Mouse (Mus musculus): ENCODE data around the gene Chchd4. TPM values are rescaled to one million over a fixed set of nuclear protein-coding genes. Genes with fewer than 3 reads are reported as not detected.
A peak's percentile ranks its signal among the peaks of the same experiment; 100 is the strongest.

Chchd4 gene
- polyA plus RNA-seq, 1 experiment, result 6.6 TPM

DNA sequence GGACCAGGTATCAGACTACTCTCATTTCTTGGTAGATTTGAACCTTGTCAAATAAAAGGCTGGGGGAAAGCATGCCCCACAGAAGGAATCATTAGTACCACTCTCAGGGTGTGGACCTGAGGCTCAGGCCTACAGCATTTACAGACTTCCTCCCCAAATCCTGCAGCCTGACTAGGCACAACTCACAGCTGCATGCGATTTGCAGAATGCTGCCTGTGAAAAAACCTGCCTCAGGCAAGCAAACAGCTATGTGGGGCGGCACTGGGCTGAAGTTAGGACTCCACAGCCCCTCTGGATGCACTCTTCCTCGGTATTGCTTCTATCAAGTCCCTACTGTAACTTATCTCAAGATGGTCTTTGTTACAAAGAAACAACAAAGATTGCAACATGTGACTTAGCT is 34.7 kb upstream of the Chchd4 start:
- TF ChIP-seq GATA1 (IDR thresholded peaks at IDR 0.05; ENCODE audit: borderline replicate concordance, low read length), result no peak
- no peak for TF ChIP-seq FLI1 (IDR thresholded peaks at IDR 0.05; ENCODE audit: low read length)
- H3K4me3 ChIP-seq (replicated peaks), result no peak overlapping the region
- H3K36me3 ChIP-seq (replicated peaks; ENCODE audit: low read length), result peaks cover 66% of the 10 kb centered on the region
- peaks cover 4% of the 10 kb centered on the region for H3K9me3 ChIP-seq
- peaks cover 60% of the 10 kb centered on the region for H3K4me1 ChIP-seq
- H3K27me3 ChIP-seq (replicated peaks), result no peaks in the 10 kb centered on the region

DNA sequence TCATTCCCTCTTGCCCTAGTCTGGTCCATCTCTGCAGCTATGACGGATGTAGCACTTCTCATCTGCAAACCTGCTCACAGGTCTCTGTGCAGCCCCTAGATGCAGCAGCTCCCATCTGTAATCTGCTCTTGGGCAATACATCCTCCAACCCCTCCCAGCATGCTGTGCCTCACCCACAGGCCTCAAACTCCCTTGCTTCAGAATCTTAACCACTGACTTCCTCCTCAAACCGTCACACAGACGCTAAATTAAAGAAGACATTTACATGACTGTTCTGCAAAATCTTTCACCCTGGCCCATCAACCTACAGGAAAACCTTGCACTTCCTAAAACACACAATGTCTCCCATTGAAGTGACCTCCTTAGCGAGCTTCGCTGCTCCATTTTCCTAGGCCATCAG is 32.7 kb upstream of the Chchd4 start:
- Histone ChIP-seq H3K27me3 (replicated peaks) (no peaks in the 10 kb centered on the region), H3K4me1 (peaks cover 60% of the 10 kb centered on the region), H3K4me3 (replicated peaks) (peak overlapping the region; percentile 50), H3K9me3 (peaks cover 4% of the 10 kb centered on the region), H3K36me3 (replicated peaks; ENCODE audit: low read length) (peaks cover 81% of the 10 kb centered on the region)
- no peak for TF ChIP-seq GATA1 (IDR thresholded peaks at IDR 0.05; ENCODE audit: borderline replicate concordance, low read length)
- no peak for TF ChIP-seq FLI1 (IDR thresholded peaks at IDR 0.05; ENCODE audit: low read length)

DNA sequence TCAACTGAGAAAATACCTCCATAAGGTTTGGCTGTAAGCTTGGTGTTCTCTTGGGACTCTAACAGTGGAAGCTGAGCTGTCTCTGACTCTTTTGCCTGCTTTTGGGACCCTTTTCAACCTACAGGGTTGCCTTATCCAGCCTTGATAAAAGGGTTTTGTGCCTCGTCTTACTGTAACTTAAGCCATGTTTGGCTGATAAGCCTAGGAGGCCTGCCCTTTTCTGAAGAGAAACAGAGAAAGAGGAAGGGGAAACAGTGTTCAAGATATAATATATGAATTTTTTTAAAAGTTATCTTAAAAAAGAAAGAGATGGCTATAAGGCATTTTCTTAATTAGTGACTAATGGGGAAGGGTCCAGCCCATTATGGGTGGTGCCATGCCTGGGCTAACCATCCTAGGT is 30.0 kb upstream of the Chchd4 start:
- TF ChIP-seq GATA1 (IDR thresholded peaks at IDR 0.05; ENCODE audit: borderline replicate concordance, low read length), result no peak
- no peak for TF ChIP-seq FLI1 (IDR thresholded peaks at IDR 0.05; ENCODE audit: low read length)
- Histone ChIP-seq H3K4me3 (replicated peaks) (no peak overlapping the region), H3K27me3 (replicated peaks) (no peaks in the 10 kb centered on the region), H3K9me3 (peaks cover 4% of the 10 kb centered on the region), H3K36me3 (replicated peaks; ENCODE audit: low read length) (peaks cover 95% of the 10 kb centered on the region), H3K4me1 (peaks cover 46% of the 10 kb centered on the region)

DNA sequence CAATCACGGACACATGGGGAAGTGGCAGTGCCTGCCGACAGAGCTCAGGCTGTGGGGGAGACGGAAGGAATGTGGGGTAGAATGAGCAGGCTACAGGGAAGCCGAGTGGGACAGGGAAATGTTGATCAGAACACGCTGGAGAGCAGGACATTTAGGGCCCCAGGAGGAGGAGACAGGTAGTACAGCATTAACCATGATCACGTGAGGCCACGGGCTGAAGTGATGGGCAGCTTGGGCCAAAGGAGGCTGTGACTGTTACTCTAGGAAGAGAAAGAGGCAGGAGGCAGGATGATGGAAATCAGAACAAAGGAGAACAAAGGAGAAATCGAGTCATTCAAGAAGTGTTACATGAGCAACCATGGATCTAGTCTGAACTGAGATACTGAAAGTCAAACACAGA is 21.2 kb upstream of the Chchd4 start:
- Histone ChIP-seq H3K27me3 (replicated peaks) (no peaks in the 10 kb centered on the region), H3K9me3 (no peaks in the 10 kb centered on the region), H3K4me3 (replicated peaks) (peak overlapping the region; percentile 3), H3K4me1 (peaks cover 38% of the 10 kb centered on the region), H3K36me3 (replicated peaks; ENCODE audit: low read length) (peaks cover 92% of the 10 kb centered on the region)
- no peak for TF ChIP-seq FLI1 (IDR thresholded peaks at IDR 0.05; ENCODE audit: low read length)
- TF ChIP-seq GATA1 (IDR thresholded peaks at IDR 0.05; ENCODE audit: borderline replicate concordance, low read length), result no peak

DNA sequence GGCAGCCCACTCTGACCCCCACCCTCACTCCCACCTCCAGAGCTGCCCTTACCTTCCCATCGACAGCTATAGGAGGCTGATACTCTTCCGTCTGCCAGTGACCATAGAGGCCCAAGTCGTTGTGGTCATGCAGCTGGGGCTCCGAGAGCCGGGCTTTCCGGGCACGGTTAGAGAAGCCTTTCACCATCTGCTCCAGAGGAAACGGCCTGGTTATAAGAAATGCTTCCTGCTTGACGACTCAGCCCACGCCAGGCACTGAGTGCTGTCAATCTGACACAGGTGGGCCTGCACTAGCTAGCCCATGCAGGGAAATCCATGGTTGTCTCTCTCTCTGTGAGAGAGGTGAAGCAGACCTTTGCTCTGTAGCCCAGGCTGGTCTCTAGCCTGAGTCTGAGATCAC is 19.7 kb upstream of the Chchd4 start:
- no peaks in the 10 kb centered on the region for H3K9me3 ChIP-seq
- peaks cover 84% of the 10 kb centered on the region for H3K36me3 ChIP-seq (replicated peaks; ENCODE audit: low read length)
- H3K27me3 ChIP-seq (replicated peaks), result no peaks in the 10 kb centered on the region
- H3K4me3 ChIP-seq (replicated peaks), result peak overlapping the region; percentile 67
- TF ChIP-seq GATA1 (IDR thresholded peaks at IDR 0.05; ENCODE audit: borderline replicate concordance, low read length) (no peak), FLI1 (IDR thresholded peaks at IDR 0.05; ENCODE audit: low read length) (no peak)
- peaks cover 53% of the 10 kb centered on the region for H3K4me1 ChIP-seq

DNA sequence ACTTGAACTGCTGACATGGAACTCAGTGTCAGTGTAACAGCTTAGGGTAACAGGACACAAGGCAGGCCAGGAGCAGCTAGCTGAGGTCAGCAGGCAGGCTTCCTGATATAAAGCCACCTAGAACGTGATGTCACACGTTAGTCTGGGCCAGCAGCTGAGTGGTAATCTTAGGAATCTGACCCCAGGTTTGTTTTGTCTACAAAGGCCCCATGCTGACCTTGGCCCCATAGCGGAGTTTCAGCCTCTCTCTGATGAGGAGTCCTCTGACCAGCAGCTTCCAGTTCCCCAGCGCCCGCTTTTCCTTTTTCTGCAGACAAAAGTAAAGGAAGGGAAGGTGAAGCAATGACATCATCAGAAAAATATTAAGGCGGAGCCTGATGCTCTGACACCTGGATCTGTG is 17.7 kb upstream of the Chchd4 start:
- no peaks in the 10 kb centered on the region for H3K27me3 ChIP-seq (replicated peaks)
- H3K36me3 ChIP-seq (replicated peaks; ENCODE audit: low read length), result peaks cover 84% of the 10 kb centered on the region
- TF ChIP-seq GATA1 (IDR thresholded peaks at IDR 0.05; ENCODE audit: borderline replicate concordance, low read length) (no peak), FLI1 (IDR thresholded peaks at IDR 0.05; ENCODE audit: low read length) (no peak)
- no peak overlapping the region for H3K4me3 ChIP-seq (replicated peaks)
- H3K4me1 ChIP-seq, result peaks cover 67% of the 10 kb centered on the region
- H3K9me3 ChIP-seq, result no peaks in the 10 kb centered on the region

DNA sequence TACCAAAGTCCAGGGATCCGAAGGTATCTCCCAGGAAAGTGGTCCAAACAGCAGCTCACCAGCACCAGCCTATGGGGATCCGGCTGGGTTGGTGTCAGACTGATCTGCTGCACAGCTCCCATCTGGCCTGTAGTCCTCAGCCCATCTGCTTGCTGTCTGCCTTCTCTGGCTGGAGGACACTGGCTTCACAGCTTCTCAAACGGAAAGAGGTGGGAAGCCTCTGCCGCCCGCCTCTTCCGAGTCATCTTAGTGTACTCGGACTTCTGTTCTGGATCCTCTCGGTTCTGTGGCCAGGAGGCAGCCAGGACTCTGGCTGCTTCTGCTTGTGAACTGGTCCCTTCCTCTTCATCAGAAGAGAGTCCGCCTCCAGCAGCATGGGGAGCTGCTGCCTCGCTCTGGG is 16.5 kb upstream of the Chchd4 start:
- TF ChIP-seq GATA1 (IDR thresholded peaks at IDR 0.05; ENCODE audit: borderline replicate concordance, low read length), result no peak
- TF ChIP-seq FLI1 (IDR thresholded peaks at IDR 0.05; ENCODE audit: low read length), result no peak
- Histone ChIP-seq H3K4me1 (peaks cover 73% of the 10 kb centered on the region), H3K36me3 (replicated peaks; ENCODE audit: low read length) (peaks cover 87% of the 10 kb centered on the region), H3K9me3 (no peaks in the 10 kb centered on the region), H3K27me3 (replicated peaks) (no peaks in the 10 kb centered on the region), H3K4me3 (replicated peaks) (peak overlapping the region; percentile 64)

DNA sequence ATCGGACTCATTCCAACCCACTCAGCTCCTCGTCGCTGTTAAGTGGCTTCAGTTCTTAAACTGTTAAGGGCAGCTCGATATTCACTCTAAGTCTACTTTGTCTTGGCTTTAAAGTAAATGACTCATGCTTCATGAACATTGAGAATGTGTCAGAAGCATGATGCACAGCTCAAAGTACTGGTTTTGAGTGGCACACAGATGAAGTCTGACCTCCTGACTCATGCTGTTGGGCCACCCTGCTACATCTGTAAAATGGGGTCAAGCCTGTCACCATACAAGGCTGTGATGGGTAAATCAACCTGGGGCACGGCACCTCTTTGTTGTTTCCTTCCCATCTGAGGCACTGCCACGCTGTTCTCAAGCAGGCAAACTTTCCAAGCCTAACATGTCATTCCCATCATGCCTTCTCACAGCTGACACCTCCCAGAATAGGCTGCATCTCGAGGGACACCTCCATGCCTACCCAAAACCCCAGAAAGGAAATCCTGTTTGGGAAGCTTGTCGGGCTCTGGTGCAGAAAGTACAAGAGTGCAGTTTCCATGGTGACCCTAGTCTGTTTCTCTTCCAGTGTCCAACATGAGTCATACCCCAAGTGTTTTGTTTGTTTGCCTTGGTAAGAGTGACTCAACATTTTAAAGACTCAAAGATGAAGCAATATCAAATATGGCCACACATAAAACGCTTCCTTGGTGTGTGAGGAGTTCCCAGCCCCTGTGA is 15.3 kb upstream of the Chchd4 start:
- Histone ChIP-seq H3K27me3 (replicated peaks) (no peaks in the 10 kb centered on the region), H3K36me3 (replicated peaks; ENCODE audit: low read length) (peaks cover 89% of the 10 kb centered on the region), H3K4me1 (peaks cover 80% of the 10 kb centered on the region), H3K9me3 (no peaks in the 10 kb centered on the region), H3K4me3 (replicated peaks) (peak overlapping the region; percentile 80)
- peak; percentile 37; the same call in 1 of the 2 replicates for TF ChIP-seq FLI1 (IDR thresholded peaks at IDR 0.05; ENCODE audit: low read length)
- TF ChIP-seq GATA1 (IDR thresholded peaks at IDR 0.05; ENCODE audit: borderline replicate concordance, low read length), result no peak

DNA sequence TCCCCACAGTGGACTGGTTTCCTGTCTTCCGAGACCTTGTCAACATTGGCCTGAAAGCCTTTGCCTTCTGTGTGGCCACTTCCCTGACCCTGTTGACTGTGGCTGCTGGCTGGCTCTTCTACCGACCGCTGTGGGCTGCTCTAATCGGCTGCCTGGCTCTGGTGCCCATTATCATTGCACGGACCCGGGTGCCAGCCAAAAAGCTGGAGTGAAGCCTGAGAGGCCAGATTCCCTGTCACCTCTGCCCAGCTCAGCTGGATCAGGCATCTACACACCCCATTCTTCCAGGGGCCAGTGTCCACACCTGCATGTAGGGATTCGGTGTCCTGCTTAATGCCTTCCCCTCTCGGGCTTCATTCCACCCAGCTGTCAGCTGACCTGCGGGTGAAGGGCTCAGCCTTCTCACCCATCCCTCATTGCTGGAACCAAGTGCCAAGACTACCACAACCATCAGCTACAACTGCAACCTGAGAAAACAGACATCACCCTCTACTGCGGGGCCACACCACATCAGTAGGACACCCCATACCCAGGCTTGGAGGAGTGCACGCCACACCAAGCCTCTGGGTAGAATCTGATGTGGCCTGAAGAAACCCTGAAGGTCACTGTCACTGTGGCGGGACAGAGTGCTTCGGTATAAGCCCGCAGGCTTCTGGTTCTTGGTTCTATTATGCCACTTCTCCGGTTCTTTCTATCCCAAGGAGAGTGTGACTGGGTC is 13.5 kb upstream of the Chchd4 start:
- peaks cover 84% of the 10 kb centered on the region for H3K4me1 ChIP-seq
- peaks cover 90% of the 10 kb centered on the region for H3K36me3 ChIP-seq (replicated peaks; ENCODE audit: low read length)
- no peak for TF ChIP-seq GATA1 (IDR thresholded peaks at IDR 0.05; ENCODE audit: borderline replicate concordance, low read length)
- no peak for TF ChIP-seq FLI1 (IDR thresholded peaks at IDR 0.05; ENCODE audit: low read length)
- H3K9me3 ChIP-seq, result no peaks in the 10 kb centered on the region
- H3K4me3 ChIP-seq (replicated peaks), result no peak overlapping the region
- H3K27me3 ChIP-seq (replicated peaks), result no peaks in the 10 kb centered on the region

DNA sequence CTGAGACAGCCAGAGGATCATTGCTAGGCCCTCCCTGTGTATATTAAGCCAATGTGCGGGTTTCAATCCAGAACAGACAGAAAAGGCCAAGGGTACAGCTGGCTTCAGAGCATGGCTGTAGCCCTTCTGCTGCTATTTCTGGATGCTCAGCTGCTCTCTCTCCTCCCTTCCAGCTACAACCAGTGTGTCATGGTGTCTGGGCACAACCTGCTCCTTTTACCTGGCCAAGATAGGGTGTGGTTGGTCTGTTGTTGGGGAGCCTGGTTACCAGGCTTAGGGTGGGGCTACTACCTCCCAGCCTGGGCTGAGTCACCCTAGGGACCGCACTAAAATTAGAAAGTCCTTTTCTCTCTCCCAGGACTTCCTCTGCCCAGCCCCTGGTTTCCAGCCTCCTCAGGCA is 10.0 kb upstream of the Chchd4 start:
- no peak for TF ChIP-seq FLI1 (IDR thresholded peaks at IDR 0.05; ENCODE audit: low read length)
- TF ChIP-seq GATA1 (IDR thresholded peaks at IDR 0.05; ENCODE audit: borderline replicate concordance, low read length), result no peak
- H3K36me3 ChIP-seq (replicated peaks; ENCODE audit: low read length), result peaks cover 100% of the 10 kb centered on the region
- no peaks in the 10 kb centered on the region for H3K9me3 ChIP-seq
- H3K4me3 ChIP-seq (replicated peaks), result peak overlapping the region; percentile 60
- peaks cover 58% of the 10 kb centered on the region for H3K4me1 ChIP-seq
- no peaks in the 10 kb centered on the region for H3K27me3 ChIP-seq (replicated peaks)
